Mouse (Mus musculus) urinary bladder, postnatal 14 days (tissue): ENCODE data around the gene Gfi1.

Source experiments
- DNase-seq: peaks from one replicate; pipeline ENCODE4 v3.0.0; 2021; ENCODE audit warnings: low spot score

Gene Gfi1

GRCm38 (mm10) chr5:107722661-107723532 lies 2.9 kb downstream of the Gfi1 start:
- DNase-seq: no peak

DNA sequence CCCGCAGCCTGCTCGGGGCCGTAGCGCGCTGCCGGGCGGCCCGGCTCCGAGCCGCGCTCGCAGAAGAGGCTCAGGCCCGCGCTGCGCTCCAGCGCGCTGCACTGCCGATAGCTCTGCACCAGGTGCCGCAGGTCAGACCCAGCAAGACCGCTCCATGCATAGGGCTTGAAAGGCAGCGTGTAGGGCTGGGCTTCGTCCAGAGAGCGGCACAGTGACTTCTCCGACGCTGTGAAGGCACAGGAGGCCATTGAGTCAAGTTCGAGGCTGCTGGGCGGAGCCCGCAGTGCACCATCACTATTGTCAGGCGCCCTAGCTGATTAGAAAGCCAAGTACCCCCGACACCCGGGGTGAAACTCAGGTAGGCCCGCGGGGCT lies 4.2 kb downstream of the Gfi1 start:
- no peak for DNase-seq

DNA sequence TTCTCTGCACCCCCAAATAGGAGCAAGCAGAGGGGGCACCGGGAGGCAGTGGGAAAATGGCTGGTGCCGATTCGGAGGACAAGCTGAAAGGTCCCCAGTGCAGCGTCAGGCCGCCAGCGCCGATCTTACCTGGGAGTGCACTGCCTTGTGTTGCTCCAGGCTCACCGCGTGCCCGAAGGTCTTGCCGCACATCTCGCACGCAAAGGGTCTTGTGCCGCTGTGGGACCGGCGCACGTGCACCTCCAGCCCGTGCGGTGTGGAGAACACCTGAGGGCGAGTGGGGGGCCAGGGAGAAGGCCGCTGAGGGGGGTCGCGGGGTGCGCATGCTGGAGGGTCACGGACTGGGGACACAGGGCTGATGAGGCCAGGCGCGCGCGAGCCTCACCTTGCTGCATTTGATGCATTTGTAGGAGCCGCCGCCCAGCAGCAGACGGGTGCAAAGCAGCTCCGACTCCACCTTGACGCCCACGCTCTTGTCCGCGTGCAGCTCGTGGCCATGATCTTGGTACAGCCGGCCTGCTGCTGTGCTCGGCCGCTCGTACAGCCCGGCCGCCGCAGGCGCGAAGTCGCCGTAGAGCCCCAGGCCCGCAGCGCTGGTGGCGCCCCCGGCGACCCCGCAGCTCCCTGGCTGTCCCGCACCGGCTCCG lies 4.7 kb downstream of the Gfi1 start:
- DNase-seq: no peak

DNA sequence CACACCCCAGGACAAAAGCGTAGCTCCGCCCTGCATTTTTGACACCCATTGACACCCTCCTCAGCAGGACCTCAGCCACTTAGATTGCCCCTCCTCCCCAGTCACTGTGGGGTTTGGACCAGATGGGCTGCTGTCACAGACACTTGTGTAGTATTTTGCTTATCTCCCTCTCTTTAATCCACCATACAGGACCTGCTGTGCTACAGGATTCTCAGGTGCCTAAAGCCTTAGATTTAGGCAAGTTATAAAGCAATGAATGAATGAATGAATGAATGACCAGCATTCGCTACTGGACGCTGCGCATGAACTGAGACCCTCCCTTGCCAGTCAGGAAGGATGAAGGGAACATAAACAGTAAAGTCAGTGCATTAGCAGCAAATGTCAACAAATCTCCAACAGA lies 5.3 kb downstream of the Gfi1 start:
- DNase-seq: no peak

GRCm38 (mm10) chr5:107719786-107720185 lies 6.0 kb downstream of the Gfi1 start:
- DNase-seq: no peak

GRCm38 (mm10) chr5:107719209-107719608 lies 6.6 kb downstream of the Gfi1 start:
- no peak for DNase-seq

DNA sequence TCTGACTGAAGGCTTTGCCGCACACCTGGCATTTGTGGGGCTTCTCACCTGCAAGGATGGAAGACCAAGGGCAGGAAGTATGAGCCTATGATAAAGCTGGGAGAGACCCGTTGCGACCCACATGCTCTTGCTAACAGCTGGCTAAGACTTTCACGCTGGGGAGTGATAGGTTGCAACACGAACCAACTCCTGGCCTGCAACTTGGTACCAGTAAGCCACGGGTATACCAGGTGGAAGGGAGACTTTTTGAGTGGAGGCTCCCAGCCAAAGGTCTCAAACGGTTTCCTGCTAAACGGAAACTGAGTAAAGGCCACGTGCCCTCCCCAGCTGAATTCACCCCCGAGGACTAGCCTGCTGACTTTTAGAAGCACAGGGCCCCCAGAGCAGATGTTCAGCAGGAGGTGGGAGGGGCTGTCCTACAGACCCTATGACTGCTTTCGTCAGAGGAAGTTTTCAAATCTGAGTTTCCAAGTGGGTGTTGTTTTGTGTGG lies 7.9 kb downstream of the Gfi1 start:
- no peak for DNase-seq

- no peak for DNase-seq
These were observed 14.1 kb downstream of the Gfi1 start for GRCm38 (mm10) chr5:107711689-107712088.

DNA sequence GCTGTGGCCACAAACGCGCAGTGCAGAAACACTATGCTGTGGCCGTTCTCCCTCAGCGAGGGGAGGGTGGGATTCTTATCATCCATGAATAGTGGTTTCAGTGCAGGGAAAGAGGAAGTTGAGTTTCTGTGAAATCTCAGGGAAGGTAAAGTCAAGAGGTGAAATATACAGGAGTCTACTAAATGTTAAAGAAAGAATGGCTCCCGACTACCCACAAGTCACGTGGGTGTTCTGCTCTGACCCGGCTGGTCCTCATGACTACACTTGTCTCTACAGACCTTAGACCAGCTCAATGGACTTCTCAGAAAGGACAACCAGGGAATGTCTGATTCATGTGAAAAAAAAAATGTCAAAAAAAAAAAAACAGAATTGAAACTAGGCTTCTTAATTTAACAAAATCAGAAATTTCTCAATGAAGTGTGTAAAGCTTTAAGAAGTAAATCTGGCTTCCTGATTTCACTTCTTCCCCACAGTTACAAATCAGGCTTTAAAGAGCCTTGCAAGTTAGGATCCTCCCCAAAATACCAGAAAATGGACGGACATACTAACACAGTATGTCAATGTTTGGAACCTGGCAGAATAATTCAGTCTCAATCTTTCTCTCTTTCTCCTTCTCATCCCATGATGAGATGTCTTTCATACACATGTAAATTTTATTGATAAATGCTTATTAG lies 17.6 kb downstream of the Gfi1 start:
- DNase-seq: no peak

GRCm38 (mm10) chr5:107706262-107706661 lies 19.6 kb downstream of the Gfi1 start:
- no peak for DNase-seq

DNA sequence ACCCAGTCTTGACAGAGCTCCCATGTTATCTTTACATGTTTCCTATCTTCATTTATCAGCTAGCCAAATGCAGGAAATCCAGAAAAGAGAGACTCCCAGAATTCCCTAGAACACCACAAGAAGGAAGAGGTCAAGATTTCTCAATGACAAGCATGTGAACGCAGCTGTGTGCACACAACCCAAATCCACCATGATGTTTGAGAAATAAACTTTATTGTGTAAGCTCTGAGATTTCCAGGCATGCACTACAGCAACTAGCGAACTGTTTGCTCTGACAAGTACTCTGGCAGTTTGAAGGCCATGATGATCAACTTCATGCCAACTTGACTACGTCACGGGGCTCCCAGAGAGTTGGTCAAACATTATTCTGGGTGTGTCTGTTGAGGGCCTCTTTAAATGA lies 20.1 kb downstream of the Gfi1 start:
- no peak for DNase-seq

DNA sequence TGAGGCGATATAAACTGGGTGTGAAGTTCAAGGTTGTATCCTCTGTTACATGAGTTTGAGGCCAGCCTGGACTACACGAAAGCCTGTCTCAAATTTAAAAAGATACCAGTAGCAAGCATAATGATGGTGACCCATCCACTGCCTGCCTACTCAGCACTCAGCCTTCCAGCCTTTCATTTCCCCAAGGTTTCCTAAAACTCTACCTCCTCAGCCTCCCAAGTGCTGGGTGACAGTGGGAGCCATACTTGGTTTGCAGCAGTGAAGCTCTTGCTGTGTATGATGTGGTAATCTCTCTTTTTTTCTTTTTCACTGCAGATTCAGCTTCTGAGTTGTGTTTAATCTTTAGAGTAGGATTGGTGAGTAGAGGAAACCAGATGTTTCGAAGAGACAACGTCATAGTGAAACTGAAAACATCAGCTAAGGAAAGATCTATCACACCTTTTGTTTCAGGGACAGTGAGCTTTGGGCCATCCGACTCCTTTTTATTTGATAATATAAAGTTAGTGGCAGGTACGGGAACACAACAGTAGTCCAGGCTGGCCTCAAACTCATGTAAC lies 22.6 kb downstream of the Gfi1 start:
- DNase-seq: no peak

GRCm38 (mm10) chr5:107701658-107702057 lies 24.2 kb downstream of the Gfi1 start:
- no peak for DNase-seq

GRCm38 (mm10) chr5:107700873-107701272 lies 25.0 kb downstream of the Gfi1 start:
- DNase-seq: no peak

- DNase-seq: no peak
These were observed 26.9 kb downstream of the Gfi1 start for GRCm38 (mm10) chr5:107698888-107699287.

GRCm38 (mm10) chr5:107695019-107695418 lies 30.8 kb downstream of the Gfi1 start:
- no peak for DNase-seq

GRCm38 (mm10) chr5:107688499-107688866 lies 37.4 kb downstream of the Gfi1 start:
- peak; percentile 6 for DNase-seq

GRCm38 (mm10) chr5:107687592-107688498 lies 38.0 kb downstream of the Gfi1 start:
- DNase-seq: peak; percentile 61

GRCm38 (mm10) chr5:107687161-107687560 lies 38.7 kb downstream of the Gfi1 start:
- DNase-seq: no peak

DNA sequence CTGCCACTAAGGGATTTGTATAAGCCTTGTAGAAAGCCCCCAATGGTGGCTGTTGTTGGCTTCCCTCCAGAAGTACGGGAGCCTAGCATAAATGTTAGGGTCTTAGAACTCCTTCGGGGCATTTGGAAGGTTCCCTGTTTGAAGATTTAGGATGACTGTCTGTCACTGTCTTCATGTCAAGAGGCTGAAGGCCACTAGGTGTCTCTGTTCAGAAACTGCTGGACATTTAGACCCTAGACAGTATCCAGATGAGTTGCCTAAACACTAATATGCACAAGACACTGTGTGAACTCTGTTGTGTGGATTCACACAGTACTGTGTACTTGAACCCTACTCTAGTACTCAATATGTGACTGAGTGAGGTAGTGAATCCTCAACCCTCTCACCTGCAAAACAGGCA lies 41.5 kb downstream of the Gfi1 start:
- no peak for DNase-seq

DNA sequence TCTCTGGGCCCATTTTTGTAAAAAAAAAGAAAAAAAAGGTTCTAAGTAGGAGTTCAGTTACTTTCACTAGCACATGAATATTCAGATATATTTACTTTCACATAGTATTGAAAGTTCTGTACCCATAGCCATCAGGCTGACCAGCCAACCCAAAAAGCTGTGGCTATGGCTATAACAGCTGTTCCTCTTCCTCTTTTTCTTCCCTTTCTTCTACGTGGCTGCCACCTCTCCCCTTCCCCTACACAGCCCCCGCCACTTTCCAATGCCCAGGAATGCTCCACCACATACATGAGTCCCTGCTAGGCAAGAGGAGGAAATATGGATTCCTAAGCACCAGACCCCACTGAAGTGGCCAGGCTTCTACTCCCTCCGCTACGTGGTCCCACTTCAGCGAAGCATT lies 44.5 kb downstream of the Gfi1 start:
- no peak for DNase-seq

DNA sequence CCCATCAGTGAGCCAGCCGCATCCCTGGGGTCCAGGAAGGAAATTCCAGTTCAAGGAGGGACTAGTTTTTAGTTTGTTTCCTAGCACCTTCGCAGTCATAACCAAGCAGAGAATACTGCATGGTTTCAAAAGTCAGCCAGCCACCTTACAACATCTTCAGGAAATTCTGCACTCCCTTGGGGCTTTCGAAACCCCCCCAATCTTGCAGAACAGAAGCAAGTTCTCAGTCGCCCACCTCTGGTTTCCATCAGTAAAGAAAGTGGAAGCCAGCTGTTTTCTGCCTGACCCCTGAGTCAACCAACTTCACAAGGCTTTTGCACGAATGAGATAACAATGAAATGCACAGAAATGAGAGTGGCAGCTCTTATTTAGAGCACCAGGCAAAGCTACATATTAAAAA lies 47.4 kb downstream of the Gfi1 start:
- DNase-seq: no peak
